Mouse (Mus musculus) heart, embryonic 14.5 days (tissue): ENCODE measurements around the gene Sele. TPM values are rescaled to one million over a fixed set of nuclear protein-coding genes. Genes with fewer than 3 reads are reported as not detected.

Experiments
- ATAC-seq: fragments of 200-750 bp; cut with Nextera tagmentation; 2 replicates; pipeline ENCODE4 v1.8.0; 2017; ENCODE audit warnings: low read depth, moderate TSS enrichment; ENCODE audit not compliant: insufficient number of reproducible peaks, insufficient read depth, low FRiP score
- H3K27ac ChIP-seq, 2 experiments: fragments of 200-500 bp in 1 of 2; fragments of 300-500 bp in 1 of 2; sonication (generic) in 1 of 2; replicated peaks in 1 of 2; 2 replicates each; pipeline ENCODE4 v1.5.1; 2012 to 2014; ENCODE audit warnings: low read depth in 2 of 2, low read length in 2 of 2, control low read depth in 1 of 2, mild to moderate bottlenecking in 1 of 2, mixed read lengths in 1 of 2; ENCODE audit not compliant: control insufficient read depth in 1 of 2, insufficient read depth in 1 of 2
- H3K27me3 ChIP-seq: fragments of 300-500 bp; sonication (generic); 2 replicates; pipeline ENCODE4 v1.6.1; 2014; ENCODE audit warnings: mild to moderate bottlenecking, low read length, control low read depth; ENCODE audit not compliant: control insufficient read depth, insufficient read depth
- H3K36me3 ChIP-seq: fragments of 300-500 bp; sonication (generic); 2 replicates; pipeline ENCODE4 v1.6.1; 2014; ENCODE audit warnings: mild to moderate bottlenecking, control low read depth, low read length, mixed read lengths; ENCODE audit not compliant: control insufficient read depth, insufficient read depth
- H3K4me1 ChIP-seq, 2 experiments: fragments of 200-500 bp in 1 of 2; fragments of 300-500 bp in 1 of 2; sonication (generic) in 1 of 2; 2 replicates each; pipeline ENCODE4 v1.6.1; 2012 to 2014; ENCODE audit warnings: low read length in 2 of 2, control low read depth in 1 of 2, mixed read lengths in 1 of 2; ENCODE audit not compliant: control insufficient read depth in 2 of 2, insufficient read depth in 2 of 2
- H3K4me2 ChIP-seq: fragments of 300-500 bp; sonication (generic); 2 replicates; pipeline ENCODE4 v1.6.1; 2014; ENCODE audit warnings: mild to moderate bottlenecking, low read length
- H3K4me3 ChIP-seq, 2 experiments: fragments of 200-500 bp in 1 of 2; fragments of 300-500 bp in 1 of 2; sonication (generic) in 1 of 2; 2 replicates each; pipeline ENCODE4 v1.5.1; 2012 to 2014; ENCODE audit warnings: low read length in 2 of 2, mild to moderate bottlenecking in 2 of 2, control low read depth in 1 of 2, low read depth in 1 of 2, moderate library complexity in 1 of 2; ENCODE audit not compliant: control insufficient read depth in 1 of 2, insufficient read depth in 1 of 2
- H3K9ac ChIP-seq: fragments of 300-500 bp; sonication (generic); 2 replicates; pipeline ENCODE4 v1.6.1; 2014; ENCODE audit warnings: mild to moderate bottlenecking, low read length
- H3K9me3 ChIP-seq: fragments of 300-500 bp; sonication (generic); 2 replicates; pipeline ENCODE4 v1.6.1; 2016; ENCODE audit warnings: low read length, control low read depth; ENCODE audit not compliant: control insufficient read depth
- WGBS: fragments of 180-500 bp; shearing (Covaris S2); extraction: QIAGEN DNeasy Blood & Tissue Kit; methylation state at CpG from one replicate; pipeline ENCODE4 v1.1.7; 2014; 5-methylcytosine and 5-hydroxymethylcytosine counted together
- polyA plus RNA-seq: library from polyadenylated mRNA; unstranded; fragments of >200 nt; fragmentation: Nextera tagmentation; extraction: Ambion mirVana; gene quantifications from 2 replicates; pipeline ENCODE4 v1.2.1, GENCODE M21; 2014

Gene Sele
- polyA plus RNA-seq, 1 experiment from 2014 or later = 1.9 TPM

GRCm38 (mm10) chr1:164072001-164072400 is 24.0 kb downstream of the Sele start:
- 88% methylated on average over 4 of the region's 4 CpGs for WGBS
- H3K4me2 ChIP-seq = no peak overlapping the region
- H3K9ac ChIP-seq = no peak overlapping the region
- H3K27me3 ChIP-seq = no peaks in the 10 kb centered on the region
- H3K27ac ChIP-seq = no peak overlapping the region
- no peaks in the 10 kb centered on the region for H3K4me1 ChIP-seq
- no peak for ATAC-seq
- no peaks in the 10 kb centered on the region for H3K36me3 ChIP-seq
- H3K4me3 ChIP-seq = no peak overlapping the region
- H3K9me3 ChIP-seq = no peaks in the 10 kb centered on the region

GRCm38 (mm10) chr1:164073091-164073490 is 25.1 kb downstream of the Sele start:
- WGBS = 74% methylated on average over 9 of the region's 9 CpGs
- Histone ChIP-seq H3K4me3 (no peak overlapping the region), H3K27ac (no peak overlapping the region), H3K36me3 (no peaks in the 10 kb centered on the region), H3K9me3 (no peaks in the 10 kb centered on the region), H3K4me2 (no peak overlapping the region), H3K27me3 (no peaks in the 10 kb centered on the region), H3K4me1 (no peaks in the 10 kb centered on the region), H3K9ac (no peak overlapping the region)
- no peak for ATAC-seq

- Histone ChIP-seq H3K9ac (no peak overlapping the region), H3K4me2 (no peak overlapping the region), H3K4me1 (no peaks in the 10 kb centered on the region), H3K9me3 (no peaks in the 10 kb centered on the region), H3K27me3 (no peaks in the 10 kb centered on the region), H3K4me3 (no peak overlapping the region), H3K36me3 (no peaks in the 10 kb centered on the region), H3K27ac (no peak overlapping the region)
- 57% methylated on average over 7 of the region's 7 CpGs for WGBS
- ATAC-seq = no peak
Measured at GRCm38 (mm10) chr1:164073803-164074202, 25.8 kb downstream of the Sele start.

GRCm38 (mm10) chr1:164074606-164075140 is 26.6 kb downstream of the Sele start:
- WGBS = 81% methylated on average over 2 of the region's 2 CpGs
- Histone ChIP-seq H3K9ac (no peak overlapping the region), H3K27me3 (no peaks in the 10 kb centered on the region), H3K9me3 (no peaks in the 10 kb centered on the region), H3K4me1 (no peaks in the 10 kb centered on the region), H3K4me2 (no peak overlapping the region), H3K27ac (no peak overlapping the region), H3K36me3 (no peaks in the 10 kb centered on the region), H3K4me3 (no peak overlapping the region)
- no peak for ATAC-seq

- H3K9me3 ChIP-seq = no peaks in the 10 kb centered on the region
- no peak overlapping the region for H3K9ac ChIP-seq
- no peak overlapping the region for H3K4me3 ChIP-seq
- H3K4me2 ChIP-seq = no peak overlapping the region
- H3K36me3 ChIP-seq = no peaks in the 10 kb centered on the region
- H3K27ac ChIP-seq = no peak overlapping the region
- no peaks in the 10 kb centered on the region for H3K4me1 ChIP-seq
- H3K27me3 ChIP-seq = no peaks in the 10 kb centered on the region
- ATAC-seq = no peak
- 94% methylated on average over 1 of the region's 1 CpGs for WGBS
Measured at GRCm38 (mm10) chr1:164075416-164075815, 27.4 kb downstream of the Sele start.

GRCm38 (mm10) chr1:164076441-164076840 is 28.4 kb downstream of the Sele start:
- no peaks in the 10 kb centered on the region for H3K36me3 ChIP-seq
- H3K4me3 ChIP-seq = no peak overlapping the region
- H3K4me1 ChIP-seq = no peaks in the 10 kb centered on the region
- H3K9me3 ChIP-seq = no peaks in the 10 kb centered on the region
- 38% methylated on average over 1 of the region's 1 CpGs for WGBS
- no peak overlapping the region for H3K4me2 ChIP-seq
- no peak for ATAC-seq
- H3K27me3 ChIP-seq = no peaks in the 10 kb centered on the region
- no peak overlapping the region for H3K9ac ChIP-seq
- H3K27ac ChIP-seq = no peak overlapping the region

GRCm38 (mm10) chr1:164077031-164077430 is 29.0 kb downstream of the Sele start:
- H3K9me3 ChIP-seq = no peaks in the 10 kb centered on the region
- 64% methylated on average over 3 of the region's 3 CpGs for WGBS

GRCm38 (mm10) chr1:164078323-164078741 is 30.3 kb downstream of the Sele start:
- no peaks in the 10 kb centered on the region for H3K9me3 ChIP-seq
- no peaks in the 10 kb centered on the region for H3K4me1 ChIP-seq
- no peak overlapping the region for H3K4me2 ChIP-seq
- ATAC-seq = no peak
- no peak overlapping the region for H3K27ac ChIP-seq
- H3K27me3 ChIP-seq = no peaks in the 10 kb centered on the region
- no peak overlapping the region for H3K9ac ChIP-seq
- WGBS = 79% methylated on average over 4 of the region's 4 CpGs
- H3K4me3 ChIP-seq = no peak overlapping the region
- no peaks in the 10 kb centered on the region for H3K36me3 ChIP-seq

More at GRCm38 (mm10) chr1:164077031-164077430, 29.0 kb downstream of the Sele start:
- Histone ChIP-seq H3K4me2 (no peak overlapping the region), H3K27me3 (no peaks in the 10 kb centered on the region), H3K36me3 (no peaks in the 10 kb centered on the region), H3K27ac (no peak overlapping the region), H3K4me3 (no peak overlapping the region), H3K4me1 (no peaks in the 10 kb centered on the region), H3K9ac (no peak overlapping the region)
- ATAC-seq = no peak
